Mouse (Mus musculus): Measurements from ENCODE around the gene Lamp2. TPM values are rescaled to one million over a fixed set of nuclear protein-coding genes. Genes with fewer than 3 reads are reported as not detected.

Lamp2 gene
- polyA plus RNA-seq, 1 experiment = 17.6 TPM

- Histone ChIP-seq H3K4me3 (ENCODE audit: extremely low read depth, insufficient read depth, insufficient read length) (no peak overlapping the region), H3K27ac (ENCODE audit: insufficient read depth, low read length) (no peak overlapping the region), H3K4me1 (ENCODE audit: control insufficient read depth, insufficient read depth, insufficient read length) (no peaks in the 10 kb centered on the region), H3K27me3 (ENCODE audit: control insufficient read depth, insufficient read depth, low read length) (no peaks in the 10 kb centered on the region), H3K36me3 (ENCODE audit: control insufficient read depth, insufficient read depth, low read length) (peaks cover 3% of the 10 kb centered on the region)
- no peak for DNase-seq (ENCODE audit: low read depth in 1 of 2, low spot score in 2 of 2)
- no peak for TF ChIP-seq CTCF (IDR thresholded peaks at IDR 0.05; ENCODE audit: extremely low read depth, insufficient read depth, insufficient read length, insufficient replicate concordance)
- TF ChIP-seq POLR2A (IDR thresholded peaks at IDR 0.05; ENCODE audit: low read depth, low read length) = no peak
- 88% methylated on average over 4 of the region's 4 CpGs for WGBS
Observed at GRCm38 (mm10) chrX:38429455-38429854, 26.8 kb downstream of the Lamp2 start.

DNA sequence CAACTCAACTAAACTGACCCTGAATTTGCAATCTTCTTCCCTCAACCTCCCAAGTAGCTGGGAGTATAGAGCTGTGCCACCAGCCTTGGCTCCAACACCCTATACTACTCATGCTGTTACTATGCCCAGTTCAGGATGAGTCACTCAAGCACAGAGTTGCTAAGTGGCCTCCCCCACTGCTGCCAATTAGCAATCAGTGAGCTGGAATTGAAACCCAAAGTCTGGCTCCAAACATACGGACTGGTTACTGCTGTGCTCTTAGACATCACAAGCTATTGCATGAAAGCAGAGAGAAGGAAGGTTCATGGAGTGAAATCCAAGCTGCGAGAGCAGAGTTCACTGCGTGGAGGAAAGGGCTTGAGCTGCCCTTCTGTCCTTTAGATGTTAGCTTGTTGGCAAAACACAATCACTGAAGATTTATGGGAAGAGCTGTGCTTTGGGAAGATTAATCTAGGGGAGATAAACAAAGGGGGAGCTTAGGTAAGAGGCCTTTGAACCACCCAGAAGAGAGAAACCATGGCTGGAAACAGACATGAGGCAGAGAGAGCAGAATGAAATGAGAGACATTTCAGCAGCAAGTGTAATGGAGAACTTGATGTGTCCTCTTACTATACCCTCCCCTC lies 27.3 kb downstream of the Lamp2 start:
- Histone ChIP-seq H3K4me3 (ENCODE audit: extremely low read depth, insufficient read depth, insufficient read length) (no peak overlapping the region), H3K4me1 (ENCODE audit: control insufficient read depth, insufficient read depth, insufficient read length) (no peaks in the 10 kb centered on the region), H3K27ac (ENCODE audit: insufficient read depth, low read length) (no peak overlapping the region), H3K36me3 (ENCODE audit: control insufficient read depth, insufficient read depth, low read length) (peaks cover 6% of the 10 kb centered on the region), H3K27me3 (ENCODE audit: control insufficient read depth, insufficient read depth, low read length) (no peaks in the 10 kb centered on the region)
- no peak for DNase-seq (ENCODE audit: low read depth in 1 of 2, low spot score in 2 of 2)
- WGBS = 84% methylated on average over 3 of the region's 3 CpGs
- TF ChIP-seq POLR2A (IDR thresholded peaks at IDR 0.05; ENCODE audit: low read depth, low read length) (no peak), CTCF (IDR thresholded peaks at IDR 0.05; ENCODE audit: extremely low read depth, insufficient read depth, insufficient read length, insufficient replicate concordance) (no peak)

- TF ChIP-seq POLR2A (IDR thresholded peaks at IDR 0.05; ENCODE audit: low read depth, low read length) (no peak), CTCF (IDR thresholded peaks at IDR 0.05; ENCODE audit: extremely low read depth, insufficient read depth, insufficient read length, insufficient replicate concordance) (no peak)
- WGBS = 61% methylated on average over 1 of the region's 1 CpGs
Observed at GRCm38 (mm10) chrX:38426043-38426442, 30.2 kb downstream of the Lamp2 start.

DNA sequence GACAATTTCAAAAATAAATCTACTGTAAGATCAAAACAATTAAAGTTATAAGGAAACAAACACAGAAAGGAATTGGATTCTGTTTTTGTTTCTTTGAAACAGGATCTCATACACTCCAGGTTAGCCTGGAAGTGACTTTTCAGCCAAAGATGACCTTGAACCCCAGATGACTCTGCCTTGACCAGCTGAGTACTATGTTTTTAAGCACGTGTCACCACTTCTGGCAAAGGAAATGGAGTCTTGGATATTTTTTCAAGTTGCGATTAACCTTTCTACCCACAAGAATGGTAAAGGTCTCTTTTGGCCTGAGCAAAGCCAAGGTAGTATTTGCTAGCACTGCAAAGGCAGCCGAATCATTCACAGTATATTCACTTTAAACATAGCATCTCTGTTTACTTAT lies 33.2 kb downstream of the Lamp2 start:
- no peaks in the 10 kb centered on the region for H3K4me1 ChIP-seq (ENCODE audit: control insufficient read depth, insufficient read depth, insufficient read length)
- WGBS = 83% methylated on average over 3 of the region's 3 CpGs
- no peaks in the 10 kb centered on the region for H3K27me3 ChIP-seq (ENCODE audit: control insufficient read depth, insufficient read depth, low read length)
- H3K36me3 ChIP-seq (ENCODE audit: control insufficient read depth, insufficient read depth, low read length) = peaks cover 3% of the 10 kb centered on the region; the same call in 1 of the 2 replicates
- no peak overlapping the region for H3K27ac ChIP-seq (ENCODE audit: insufficient read depth, low read length)
- TF ChIP-seq POLR2A (IDR thresholded peaks at IDR 0.05; ENCODE audit: low read depth, low read length) (no peak), CTCF (IDR thresholded peaks at IDR 0.05; ENCODE audit: extremely low read depth, insufficient read depth, insufficient read length, insufficient replicate concordance) (no peak)
- no peak for DNase-seq (ENCODE audit: low read depth in 1 of 2, low spot score in 2 of 2)
- H3K4me3 ChIP-seq (ENCODE audit: extremely low read depth, insufficient read depth, insufficient read length) = no peak overlapping the region

More at GRCm38 (mm10) chrX:38426043-38426442, 30.2 kb downstream of the Lamp2 start:
- Histone ChIP-seq H3K27me3 (ENCODE audit: control insufficient read depth, insufficient read depth, low read length) (no peaks in the 10 kb centered on the region), H3K4me1 (ENCODE audit: control insufficient read depth, insufficient read depth, insufficient read length) (no peaks in the 10 kb centered on the region), H3K36me3 (ENCODE audit: control insufficient read depth, insufficient read depth, low read length) (peaks cover 6% of the 10 kb centered on the region), H3K4me3 (ENCODE audit: extremely low read depth, insufficient read depth, insufficient read length) (no peak overlapping the region), H3K27ac (ENCODE audit: insufficient read depth, low read length) (no peak overlapping the region)
- DNase-seq (ENCODE audit: low read depth in 1 of 2, low spot score in 2 of 2) = no peak

DNA sequence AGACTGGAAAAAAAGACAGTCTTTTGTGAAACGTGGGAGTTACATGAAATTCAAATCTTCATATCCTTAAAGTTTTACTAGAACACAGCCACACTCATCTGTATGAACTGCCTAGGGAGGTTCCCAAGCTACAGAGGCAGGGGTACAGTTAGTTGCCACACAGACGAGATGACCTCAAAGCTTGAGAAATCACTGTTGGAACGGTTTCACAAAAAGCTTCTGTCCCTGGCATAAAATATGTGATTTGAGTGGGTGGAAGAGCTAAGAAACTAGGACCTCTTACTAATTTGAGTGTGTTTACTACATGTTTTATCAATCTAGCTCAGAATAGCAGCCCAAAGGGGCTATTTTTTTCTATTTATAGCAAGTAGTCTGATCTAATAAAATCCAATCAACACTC lies 33.9 kb downstream of the Lamp2 start:
- 74% methylated on average over 3 of the region's 3 CpGs for WGBS
- no peak overlapping the region for H3K4me3 ChIP-seq (ENCODE audit: extremely low read depth, insufficient read depth, insufficient read length)
- TF ChIP-seq POLR2A (IDR thresholded peaks at IDR 0.05; ENCODE audit: low read depth, low read length) = no peak
- TF ChIP-seq CTCF (IDR thresholded peaks at IDR 0.05; ENCODE audit: extremely low read depth, insufficient read depth, insufficient read length, insufficient replicate concordance) = no peak
- H3K27ac ChIP-seq (ENCODE audit: insufficient read depth, low read length) = no peak overlapping the region
- peaks cover 3% of the 10 kb centered on the region; the same call in 1 of the 2 replicates for H3K36me3 ChIP-seq (ENCODE audit: control insufficient read depth, insufficient read depth, low read length)
- H3K4me1 ChIP-seq (ENCODE audit: control insufficient read depth, insufficient read depth, insufficient read length) = no peaks in the 10 kb centered on the region
- no peaks in the 10 kb centered on the region for H3K27me3 ChIP-seq (ENCODE audit: control insufficient read depth, insufficient read depth, low read length)
- no peak for DNase-seq (ENCODE audit: low read depth in 1 of 2, low spot score in 2 of 2)

DNA sequence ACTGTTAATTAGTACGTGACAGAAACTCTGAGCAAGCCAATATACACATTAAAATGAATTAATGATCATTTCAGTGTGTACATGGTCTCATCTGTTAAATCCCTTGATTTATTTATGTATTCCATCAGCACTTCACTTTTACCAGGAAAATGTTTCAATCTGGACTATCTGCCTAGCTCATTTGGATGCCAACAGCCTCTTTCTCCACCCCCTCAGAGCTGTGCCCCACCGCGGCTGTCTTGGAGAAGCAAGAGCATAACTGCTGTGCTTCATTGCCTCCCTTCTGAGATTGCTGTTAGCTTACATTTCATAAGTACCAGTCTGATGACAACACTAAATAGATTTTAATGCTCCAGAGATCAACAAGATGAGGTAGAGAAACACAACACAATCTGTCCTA lies 52.4 kb downstream of the Lamp2 start:
- Histone ChIP-seq H3K27me3 (ENCODE audit: control insufficient read depth, insufficient read depth, low read length) (no peaks in the 10 kb centered on the region), H3K27ac (ENCODE audit: insufficient read depth, low read length) (no peak overlapping the region), H3K36me3 (ENCODE audit: control insufficient read depth, insufficient read depth, low read length) (no peaks in the 10 kb centered on the region), H3K4me1 (ENCODE audit: control insufficient read depth, insufficient read depth, insufficient read length) (no peaks in the 10 kb centered on the region), H3K4me3 (ENCODE audit: extremely low read depth, insufficient read depth, insufficient read length) (no peak overlapping the region)
- 83% methylated on average over 3 of the region's 3 CpGs for WGBS
- no peak for TF ChIP-seq POLR2A (IDR thresholded peaks at IDR 0.05; ENCODE audit: low read depth, low read length)
- no peak for TF ChIP-seq CTCF (IDR thresholded peaks at IDR 0.05; ENCODE audit: extremely low read depth, insufficient read depth, insufficient read length, insufficient replicate concordance)
- no peak for DNase-seq (ENCODE audit: low read depth in 1 of 2, low spot score in 2 of 2)

DNA sequence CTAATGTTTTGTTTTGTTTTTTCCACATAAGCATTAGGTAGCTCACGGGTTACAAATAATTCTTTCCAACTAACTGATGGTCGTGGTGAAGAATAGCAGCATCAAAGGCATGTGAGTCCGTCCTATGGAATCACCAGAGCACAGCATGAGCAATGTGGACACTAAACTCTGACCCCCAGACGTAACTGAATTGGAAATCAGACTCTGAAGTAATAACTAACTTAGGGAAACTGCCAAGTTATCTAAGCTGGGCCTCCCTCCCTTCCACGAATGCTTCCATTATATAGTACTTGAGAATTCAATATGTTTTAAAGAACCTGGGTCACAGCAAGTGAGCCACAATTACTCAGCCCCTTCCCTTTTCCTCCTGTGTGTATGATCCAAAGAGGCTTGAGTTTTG lies 53.3 kb downstream of the Lamp2 start:
- Histone ChIP-seq H3K4me3 (ENCODE audit: extremely low read depth, insufficient read depth, insufficient read length) (no peak overlapping the region), H3K36me3 (ENCODE audit: control insufficient read depth, insufficient read depth, low read length) (no peaks in the 10 kb centered on the region), H3K27me3 (ENCODE audit: control insufficient read depth, insufficient read depth, low read length) (no peaks in the 10 kb centered on the region), H3K27ac (ENCODE audit: insufficient read depth, low read length) (no peak overlapping the region), H3K4me1 (ENCODE audit: control insufficient read depth, insufficient read depth, insufficient read length) (no peaks in the 10 kb centered on the region)
- no peak for DNase-seq (ENCODE audit: low read depth in 1 of 2, low spot score in 2 of 2)
- 84% methylated on average over 5 of the region's 5 CpGs for WGBS
- TF ChIP-seq POLR2A (IDR thresholded peaks at IDR 0.05; ENCODE audit: low read depth, low read length) (no peak), CTCF (IDR thresholded peaks at IDR 0.05; ENCODE audit: extremely low read depth, insufficient read depth, insufficient read length, insufficient replicate concordance) (no peak)
